Mouse (Mus musculus): ENCODE results near the gene Slc17a7. TPM values are rescaled to one million over a fixed set of nuclear protein-coding genes. Genes with fewer than 3 reads are reported as not detected.

Slc17a7 gene
- total RNA-seq, 1 experiment from 2014 or later = not detected

DNA sequence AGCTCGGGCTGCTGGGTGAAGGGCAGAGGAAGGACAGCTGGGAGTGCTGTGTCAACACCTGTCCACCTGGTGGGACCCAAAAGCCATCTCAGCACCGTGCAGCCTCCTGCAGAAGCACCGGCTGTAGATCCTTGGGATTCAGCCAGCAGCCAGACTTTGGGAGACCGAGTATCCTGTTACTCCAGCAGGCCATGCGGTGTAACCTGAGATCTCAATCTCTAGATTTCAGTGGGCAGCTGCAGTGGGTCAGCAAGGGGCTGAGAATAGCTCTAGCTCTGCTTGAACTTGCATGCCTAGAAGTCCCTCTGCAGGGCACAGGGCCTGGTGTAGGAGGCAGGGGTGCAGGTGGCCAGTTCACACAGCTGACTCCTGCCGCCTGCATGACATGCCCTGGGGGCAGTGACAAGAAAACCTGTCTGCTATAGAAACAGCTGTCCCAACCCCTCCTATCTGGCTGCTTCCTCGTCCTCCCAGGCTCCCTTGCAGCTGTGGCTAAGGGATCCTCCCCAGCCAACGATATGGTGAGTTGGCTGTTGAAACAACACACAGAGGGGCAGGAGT is 28.1 kb downstream of the Slc17a7 start:
- ATAC-seq (ENCODE audit: extremely low read depth, insufficient number of reproducible peaks, low FRiP score, poor library complexity, severe bottlenecking) = no peak

DNA sequence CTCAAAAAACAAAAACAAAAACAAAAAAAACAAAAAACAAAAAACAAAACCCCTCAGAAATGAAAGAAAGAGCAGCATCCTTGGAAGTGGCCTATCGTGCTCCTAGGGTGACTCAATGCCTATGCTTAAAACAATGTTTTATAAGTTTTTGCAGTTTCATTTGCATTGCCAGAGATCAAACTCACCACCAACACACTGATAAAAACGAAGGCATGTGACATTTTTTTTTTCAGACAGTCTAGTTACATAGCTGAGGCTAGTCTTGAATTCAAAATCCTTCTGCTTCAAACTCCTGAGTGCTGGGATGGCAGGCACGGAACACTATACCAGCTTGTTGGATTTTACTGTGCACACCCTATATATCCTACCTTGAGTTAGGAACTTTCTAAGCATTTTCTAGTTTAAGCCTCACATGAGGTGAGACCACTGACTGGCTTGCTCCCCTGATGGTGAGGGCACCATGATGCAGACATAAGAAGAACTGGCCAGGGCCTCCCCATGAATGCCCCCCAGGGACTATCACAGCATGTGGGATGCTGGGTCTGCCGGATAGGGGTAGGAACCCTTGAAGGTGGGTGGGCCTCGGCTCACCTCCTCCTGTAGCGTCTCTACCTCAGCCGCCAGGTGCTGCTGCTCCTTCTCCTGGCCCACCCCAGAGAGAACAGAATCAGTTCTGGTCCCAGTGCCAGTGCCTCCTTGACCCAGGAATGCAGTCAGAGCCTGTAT is 29.0 kb downstream of the Slc17a7 start:
- ATAC-seq (ENCODE audit: extremely low read depth, insufficient number of reproducible peaks, low FRiP score, poor library complexity, severe bottlenecking) = no peak

DNA sequence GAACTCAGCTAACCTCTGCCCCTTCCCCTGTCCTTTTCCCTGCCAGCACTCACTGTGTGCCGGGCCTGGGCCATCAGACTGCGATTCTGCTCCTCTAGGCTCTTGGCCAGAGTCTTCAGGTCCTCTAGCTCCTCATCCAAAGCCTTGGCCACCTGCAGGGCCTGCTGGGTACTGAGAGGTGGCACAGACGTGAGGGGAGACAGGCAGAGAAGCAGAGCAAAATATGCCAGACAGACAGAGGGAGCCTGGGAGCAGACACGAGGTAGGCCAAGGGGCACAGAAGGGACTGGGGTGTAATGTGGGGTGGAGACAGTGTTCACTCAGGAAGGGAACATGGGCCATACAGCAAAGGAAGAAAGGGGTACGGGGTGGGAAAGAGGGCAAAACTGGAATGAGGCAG is 29.7 kb downstream of the Slc17a7 start:
- no peak for ATAC-seq (ENCODE audit: extremely low read depth, insufficient number of reproducible peaks, low FRiP score, poor library complexity, severe bottlenecking)

DNA sequence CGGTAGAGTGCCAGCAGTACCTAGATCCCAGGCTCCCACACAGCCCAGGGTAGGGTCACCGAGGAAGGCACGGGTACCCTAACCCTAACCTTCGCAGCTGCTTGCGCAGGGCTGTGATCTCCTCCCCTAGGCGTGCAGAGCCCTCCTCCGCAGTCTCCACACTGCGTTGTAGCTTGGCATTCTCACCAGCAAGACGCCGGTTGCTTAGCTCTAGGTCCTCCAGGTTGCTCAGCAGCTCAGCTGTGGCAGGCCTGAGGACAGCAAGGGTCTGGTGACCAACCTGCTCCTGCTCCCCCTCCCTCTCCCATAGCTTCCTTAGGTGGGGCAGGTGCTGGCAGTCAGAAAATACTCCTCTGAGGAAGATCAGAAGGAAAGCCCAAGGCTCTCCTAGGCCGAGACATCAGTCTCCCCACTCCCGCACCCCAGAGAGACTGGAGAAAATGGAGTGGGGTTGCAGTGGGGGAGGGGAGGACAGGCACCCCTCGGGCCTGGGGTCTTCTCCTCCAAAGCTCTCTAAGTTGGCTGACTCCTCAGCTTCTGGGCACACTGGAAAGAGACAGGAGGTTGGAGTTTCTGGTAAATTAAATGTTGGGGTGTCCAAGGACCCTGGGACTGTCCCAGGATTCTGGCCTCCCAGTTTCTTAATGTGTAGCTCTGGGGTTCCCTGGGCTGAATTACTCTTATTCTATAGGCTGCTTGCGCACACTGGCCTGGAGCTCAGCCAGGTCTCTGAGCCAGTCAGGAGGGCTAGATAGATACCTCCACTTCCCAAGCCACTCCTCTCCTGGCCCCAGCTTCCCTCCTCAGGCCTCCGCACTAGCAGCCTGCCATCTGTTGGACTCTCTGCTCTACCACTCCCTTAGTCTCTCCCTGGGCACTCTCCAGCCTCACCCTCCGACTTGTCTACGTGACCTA is 30.4 kb downstream of the Slc17a7 start:
- no peak for ATAC-seq (ENCODE audit: extremely low read depth, insufficient number of reproducible peaks, low FRiP score, poor library complexity, severe bottlenecking)

DNA sequence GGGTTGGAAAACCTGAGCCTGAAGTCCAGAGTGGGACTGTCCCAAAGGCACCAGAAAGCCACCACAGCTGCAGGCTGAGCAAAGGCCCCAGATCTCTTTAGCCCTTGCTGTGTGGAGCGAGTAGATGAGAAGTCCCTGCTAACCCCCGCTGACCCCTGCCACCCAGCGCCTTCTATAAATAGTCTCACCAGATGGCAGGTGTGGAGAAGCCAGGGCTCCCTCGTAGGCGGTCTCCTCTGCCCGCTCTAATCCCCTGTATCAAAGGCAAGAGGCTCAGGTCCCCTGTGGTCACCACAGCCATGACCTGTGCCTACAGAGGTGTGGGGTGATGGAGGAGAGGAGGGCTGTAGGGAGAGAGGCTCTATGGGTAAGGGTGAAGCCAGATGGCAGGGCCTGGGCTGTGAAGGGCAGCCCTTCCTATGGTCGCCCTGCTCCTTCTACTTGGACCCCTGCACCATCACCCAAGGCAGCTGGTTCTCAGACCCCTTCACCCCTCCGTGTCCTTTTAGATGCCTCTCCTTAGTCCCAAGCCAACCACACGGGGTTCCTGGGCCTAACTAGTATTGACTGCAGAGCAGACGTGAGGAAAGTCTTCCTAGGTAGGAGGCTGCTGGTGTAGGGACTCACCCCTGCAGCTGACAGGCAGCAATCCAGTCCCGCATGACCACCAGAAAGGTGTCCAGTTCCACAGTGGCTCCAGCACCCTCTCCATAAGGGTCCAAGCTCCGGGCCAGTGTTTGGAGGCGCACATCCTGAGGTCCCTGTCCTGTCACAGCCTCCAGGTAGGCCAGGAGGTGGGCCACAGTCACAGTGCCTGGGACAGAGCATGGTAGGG is 31.8 kb downstream of the Slc17a7 start:
- no peak for ATAC-seq (ENCODE audit: extremely low read depth, insufficient number of reproducible peaks, low FRiP score, poor library complexity, severe bottlenecking)

DNA sequence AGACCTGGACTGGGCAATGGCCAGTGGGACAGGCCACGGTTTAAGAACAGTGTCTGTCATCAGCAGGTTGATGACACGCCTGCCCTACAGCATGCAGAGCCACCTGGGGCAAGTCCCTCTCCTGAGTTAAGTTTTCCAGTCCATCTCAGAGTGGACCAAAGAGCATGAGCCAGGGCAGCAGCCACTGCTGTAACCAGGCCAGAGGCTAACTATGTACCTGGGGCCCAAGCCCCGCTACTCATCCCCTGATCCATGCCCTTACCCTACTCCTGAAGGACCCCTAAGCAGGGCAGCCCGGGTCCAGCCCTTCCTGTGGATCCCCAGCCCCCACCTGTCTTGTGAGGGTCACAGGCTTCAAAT is 32.4 kb downstream of the Slc17a7 start:
- no peak for ATAC-seq (ENCODE audit: extremely low read depth, insufficient number of reproducible peaks, low FRiP score, poor library complexity, severe bottlenecking)

DNA sequence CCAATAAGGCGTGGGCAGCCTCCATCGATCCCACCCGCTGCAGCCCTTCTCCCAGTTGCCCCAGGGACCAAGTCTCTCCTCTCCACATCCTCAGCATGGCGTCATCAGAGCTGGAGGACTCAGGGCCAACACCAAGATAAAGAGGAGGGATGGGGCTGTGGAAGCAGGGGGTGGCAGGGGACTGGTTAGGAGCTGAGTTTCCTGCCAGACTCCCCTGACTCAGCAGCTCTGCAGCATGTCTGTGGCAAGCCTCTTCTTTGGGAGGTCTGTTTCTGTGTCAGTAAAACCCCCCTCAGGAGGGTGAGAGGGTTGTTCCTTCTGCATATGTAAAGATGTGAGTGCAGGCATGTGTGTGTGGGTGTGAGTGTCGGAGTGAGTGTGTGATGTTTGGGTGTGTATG is 33.2 kb downstream of the Slc17a7 start:
- ATAC-seq (ENCODE audit: extremely low read depth, insufficient number of reproducible peaks, low FRiP score, poor library complexity, severe bottlenecking) = no peak

DNA sequence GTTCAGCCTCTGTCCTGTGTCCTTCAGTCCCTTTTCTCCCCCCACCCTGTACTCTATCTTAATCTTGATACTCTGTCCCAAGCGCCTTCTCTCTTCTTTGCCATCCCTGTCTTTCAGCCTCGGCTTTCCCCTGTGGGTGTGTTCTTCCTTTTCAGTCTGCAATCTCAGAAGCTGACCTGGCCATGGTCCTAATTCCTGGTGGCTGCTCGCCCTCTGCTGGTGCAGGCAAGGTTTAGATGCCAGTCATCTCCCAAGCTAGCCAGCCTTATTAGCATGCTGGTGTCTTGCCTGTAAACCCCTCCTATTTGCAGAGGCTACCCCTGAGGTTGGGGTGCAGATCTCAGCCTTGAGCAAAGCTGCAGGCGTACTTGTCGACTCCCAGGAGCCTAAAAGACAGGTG is 34.7 kb downstream of the Slc17a7 start:
- ATAC-seq (ENCODE audit: extremely low read depth, insufficient number of reproducible peaks, low FRiP score, poor library complexity, severe bottlenecking) = peak; percentile 39; the same call in 1 of the 2 replicates

DNA sequence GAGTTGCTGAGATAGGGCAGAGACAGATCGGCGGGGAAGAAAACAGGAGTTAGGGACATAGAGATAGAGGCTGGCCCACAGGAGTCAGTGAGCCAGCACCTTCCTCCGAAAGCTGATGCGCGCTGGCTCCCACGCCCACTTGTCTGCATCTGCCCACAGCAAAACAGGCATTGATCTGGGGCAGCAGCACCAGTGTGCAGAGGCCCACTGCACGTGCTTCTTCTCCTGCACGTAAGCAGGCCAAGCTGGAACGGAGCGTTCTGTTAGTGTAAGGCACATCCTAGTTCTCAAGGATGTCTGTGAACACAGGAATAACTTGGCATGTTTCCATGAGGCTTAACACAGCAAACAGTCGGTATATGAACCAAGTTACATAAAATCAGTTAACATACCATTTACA is 35.2 kb downstream of the Slc17a7 start:
- ATAC-seq (ENCODE audit: extremely low read depth, insufficient number of reproducible peaks, low FRiP score, poor library complexity, severe bottlenecking) = no peak

DNA sequence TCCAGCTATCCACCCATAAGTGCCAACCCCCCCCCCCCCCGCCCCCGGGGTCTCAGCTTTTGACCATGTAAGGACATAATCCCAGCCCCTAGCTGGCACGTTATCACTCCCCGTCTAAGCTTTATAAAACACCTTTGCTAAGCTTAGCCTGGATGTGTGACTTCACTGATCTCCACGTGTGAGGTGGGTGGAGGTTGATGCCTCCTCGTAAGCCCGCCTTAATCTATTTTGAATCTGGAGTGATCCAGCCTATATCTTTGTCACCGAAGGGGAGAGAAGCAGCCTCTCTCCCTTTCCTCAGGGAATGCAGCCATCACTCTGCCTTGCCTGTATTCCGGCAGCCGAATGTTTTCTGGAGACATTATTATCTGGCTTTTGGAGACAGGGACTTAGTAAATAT is 38.9 kb downstream of the Slc17a7 start:
- ATAC-seq (ENCODE audit: extremely low read depth, insufficient number of reproducible peaks, low FRiP score, poor library complexity, severe bottlenecking) = no peak

DNA sequence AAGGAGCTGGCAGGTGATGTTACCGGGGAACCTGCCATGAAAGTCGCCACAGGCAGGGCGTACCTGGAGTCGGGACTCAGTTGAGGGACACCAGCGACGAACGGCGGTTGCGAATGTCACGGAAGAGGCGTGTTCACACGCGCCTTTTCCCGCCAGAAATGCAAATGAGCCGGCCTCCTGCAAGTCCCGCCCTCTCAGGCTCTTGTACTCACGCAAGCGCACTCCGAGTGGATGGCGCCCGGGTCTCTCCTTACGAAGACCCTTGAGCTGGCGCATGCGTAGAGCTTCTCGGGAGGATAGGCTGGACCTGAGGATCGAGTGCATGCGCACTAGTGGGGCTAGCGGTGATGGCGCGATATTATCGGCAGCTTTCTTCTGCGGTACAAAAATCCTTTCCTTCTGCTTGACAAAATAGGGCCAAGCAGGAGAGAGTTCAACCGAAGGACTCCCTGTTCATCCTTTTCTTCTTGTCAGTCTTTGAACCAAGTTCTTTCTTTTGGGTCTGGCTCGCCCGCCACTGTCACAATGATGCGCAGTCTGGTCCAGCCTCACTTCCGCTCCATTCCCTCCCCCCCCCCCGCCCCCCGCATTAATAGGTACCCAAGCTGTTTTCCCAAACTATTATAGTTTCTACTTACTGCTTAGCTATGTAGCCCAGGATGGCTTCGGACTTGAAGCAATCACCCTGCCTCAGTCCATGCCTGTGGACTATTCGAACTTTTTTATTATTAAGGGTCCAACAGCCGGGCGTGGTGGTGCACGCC is 40.8 kb downstream of the Slc17a7 start, which contains the start of gene Ccdc155:
Ccdc155 (minus strand) TSS at position 513 of the 764 bp plus-strand sequence.
- ATAC-seq (ENCODE audit: extremely low read depth, insufficient number of reproducible peaks, low FRiP score, poor library complexity, severe bottlenecking) = peak; percentile 82

DNA sequence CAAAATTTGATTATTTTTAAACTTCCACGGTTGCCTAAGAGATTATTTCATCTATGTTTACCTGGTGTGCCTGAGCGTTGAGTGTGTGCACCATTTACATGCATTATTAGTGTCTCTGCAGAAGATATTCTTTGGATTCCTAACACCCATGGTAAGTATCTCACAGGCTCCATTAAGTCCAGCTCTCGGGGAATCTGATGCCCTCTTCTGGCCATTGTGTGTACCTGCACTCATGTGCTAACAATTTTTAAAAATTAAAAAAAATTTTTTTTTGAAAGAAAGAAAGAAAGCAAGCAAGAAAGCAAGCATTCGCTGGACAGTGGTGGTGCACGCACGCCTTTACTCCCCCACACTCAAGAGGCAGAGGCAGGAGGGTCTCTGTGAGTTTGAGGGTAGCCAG is 44.5 kb downstream of the Slc17a7 start:
- no peak for ATAC-seq (ENCODE audit: extremely low read depth, insufficient number of reproducible peaks, low FRiP score, poor library complexity, severe bottlenecking)

DNA sequence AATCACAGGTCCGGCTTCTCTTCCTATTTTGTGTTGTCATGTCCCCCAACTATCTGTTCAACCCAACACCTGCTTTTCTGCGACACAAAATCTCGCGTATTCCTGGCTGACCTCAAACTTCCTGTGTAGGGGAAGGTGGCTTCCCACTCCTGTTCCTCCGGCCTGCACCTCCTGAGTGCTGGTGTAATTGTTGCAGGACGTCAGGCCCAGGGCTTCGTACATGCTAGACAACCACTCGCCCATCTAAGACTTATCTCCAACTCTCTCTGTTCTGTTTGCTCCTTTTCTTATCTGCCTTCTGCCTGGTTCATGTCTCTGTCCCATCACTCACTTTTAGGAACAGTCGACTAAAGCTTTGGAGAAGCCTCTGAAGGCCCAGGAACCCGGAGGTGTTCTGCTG is 47.3 kb downstream of the Slc17a7 start:
- ATAC-seq (ENCODE audit: extremely low read depth, insufficient number of reproducible peaks, low FRiP score, poor library complexity, severe bottlenecking) = no peak

DNA sequence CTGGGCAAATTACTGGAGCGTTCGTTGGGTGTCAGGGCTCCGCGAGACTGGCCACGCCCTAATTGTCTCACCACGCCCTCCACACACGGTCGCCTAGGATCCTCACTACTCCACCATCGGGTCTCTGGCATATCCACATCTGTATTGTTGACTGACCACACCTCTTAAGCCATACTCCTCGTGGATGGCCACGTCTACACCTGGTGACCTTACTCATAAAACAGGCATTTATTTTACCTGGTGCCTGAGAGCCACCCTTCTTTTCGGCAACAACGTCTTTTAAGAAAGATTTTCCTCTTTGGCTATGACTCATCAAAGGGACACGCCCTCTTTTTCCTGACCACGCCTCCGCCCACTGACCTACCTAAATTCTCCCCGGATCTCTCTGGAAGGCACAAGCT is 48.1 kb downstream of the Slc17a7 start, which contains the start of gene Dkkl1:
Dkkl1 (minus strand) TSS at position 297 of the 401 bp plus-strand sequence.
- peak; percentile 58; the same call in 1 of the 2 replicates for ATAC-seq (ENCODE audit: extremely low read depth, insufficient number of reproducible peaks, low FRiP score, poor library complexity, severe bottlenecking)

DNA sequence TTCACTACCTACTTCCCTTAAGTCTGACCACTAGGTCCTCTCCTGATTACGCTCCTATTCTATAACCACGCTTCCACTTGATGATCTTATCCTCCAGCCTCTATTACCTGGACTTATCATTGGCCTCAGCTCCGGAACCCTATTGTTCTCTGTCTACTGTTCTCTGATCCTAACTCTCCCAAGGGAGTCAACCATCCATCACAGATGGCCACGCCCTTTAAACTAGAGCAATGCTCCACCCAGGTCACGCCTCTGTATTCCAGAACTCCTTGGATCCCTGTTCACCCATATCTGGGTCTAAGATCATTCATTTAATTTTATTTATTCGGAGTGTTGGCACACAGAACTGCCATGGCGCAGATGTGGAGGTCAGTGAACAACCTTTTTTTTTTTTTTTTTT is 48.6 kb downstream of the Slc17a7 start:
- no peak for ATAC-seq (ENCODE audit: extremely low read depth, insufficient number of reproducible peaks, low FRiP score, poor library complexity, severe bottlenecking)

DNA sequence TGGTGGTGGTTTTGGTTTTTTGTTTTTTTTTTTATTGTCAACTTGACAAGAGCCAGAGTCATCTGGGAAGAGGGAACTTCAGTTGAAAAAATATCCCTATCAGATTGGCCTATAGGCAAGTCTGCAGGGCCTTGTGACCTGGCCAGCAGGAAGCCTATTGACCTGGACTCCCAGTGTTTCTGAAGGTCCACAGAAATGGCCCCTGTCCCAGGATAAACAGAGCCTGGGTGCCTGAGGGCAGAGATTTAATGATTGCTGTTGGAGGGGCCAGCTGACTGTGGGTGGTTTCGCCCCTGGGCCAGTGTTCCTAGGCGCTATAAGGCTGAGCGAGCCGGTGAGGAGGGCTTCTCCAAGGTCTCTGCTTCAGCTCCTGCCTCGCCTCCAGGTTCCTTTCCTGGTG is 50.0 kb downstream of the Slc17a7 start:
- no peak for ATAC-seq (ENCODE audit: extremely low read depth, insufficient number of reproducible peaks, low FRiP score, poor library complexity, severe bottlenecking)

DNA sequence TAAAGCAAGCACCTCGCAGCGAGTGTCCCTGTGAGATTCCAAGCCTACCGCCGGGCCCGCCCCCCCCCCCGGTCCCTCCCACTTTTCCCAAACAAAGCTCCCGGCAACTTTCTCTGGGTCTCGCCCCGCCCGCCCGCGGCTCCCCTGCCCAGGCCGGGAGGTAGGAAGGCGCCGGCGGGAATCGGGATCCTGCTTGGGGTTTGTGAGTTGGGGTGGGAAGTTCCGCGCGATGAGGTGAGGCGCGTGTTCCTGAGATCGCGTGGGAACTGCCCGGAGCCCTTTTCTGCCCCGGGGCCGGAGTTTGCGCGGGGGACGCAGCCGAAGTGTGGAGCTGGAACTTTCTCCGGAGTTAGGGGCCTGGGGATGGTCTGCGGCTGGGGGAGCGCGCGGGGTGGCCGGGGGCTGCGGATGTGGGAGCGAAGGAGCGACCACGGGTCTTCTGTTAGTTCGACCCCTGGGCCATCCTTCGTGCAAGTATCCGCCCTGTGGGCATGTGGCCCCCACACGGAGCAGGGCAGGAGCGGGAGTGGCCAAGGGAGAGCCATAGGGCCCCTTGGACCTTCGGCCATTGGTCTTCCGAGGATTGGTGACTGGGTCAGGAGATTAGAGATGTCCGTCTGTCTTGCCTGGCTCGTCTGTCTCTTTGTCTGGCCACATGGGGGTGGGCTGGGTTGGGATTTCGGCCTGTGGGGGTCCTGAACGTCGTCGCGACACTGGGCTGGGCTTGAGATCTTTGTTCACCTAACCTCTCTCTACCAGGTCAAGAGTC is 52.1 kb downstream of the Slc17a7 start, which contains the start of gene Tead2:
Tead2 (plus strand) TSS at position 81 of the 769 bp plus-strand sequence.
- no peak for ATAC-seq (ENCODE audit: extremely low read depth, insufficient number of reproducible peaks, low FRiP score, poor library complexity, severe bottlenecking)
